23 mouse cellular contexts compared by ENCODE assay signal in genomic region chr12:54017949-54018348, GRCm38 (mm10).
"Had no signal": no experiment of that assay in that cellular context is flagged by ENCODE, and none has a peak within 500 bp of the region (broad histone marks: within the 10 kb centered on the region; RNA-seq: fewer than 3 reads in every experiment).

No protein-coding gene starts in this region.

- H3K27me3 ChIP-seq: heart, embryonic 13.5 days; heart, embryonic 15.5 days; hindbrain, embryonic 13.5 days; hindbrain, embryonic 15.5 days; limb, embryonic 12.5 days; liver, embryonic 13.5 days had no signal

- ATAC-seq: hindbrain, postnatal 0 days had no signal

- H3K9ac ChIP-seq: heart, embryonic 13.5 days; heart, embryonic 15.5 days; hindbrain, embryonic 13.5 days; hindbrain, embryonic 15.5 days; limb, embryonic 12.5 days; liver, embryonic 13.5 days had no signal

- H3K4me2 ChIP-seq: heart, embryonic 11.5 days; heart, embryonic 13.5 days; heart, embryonic 15.5 days; hindbrain, embryonic 13.5 days; hindbrain, embryonic 15.5 days; limb, embryonic 12.5 days; liver, embryonic 11.5 days; liver, embryonic 13.5 days had no signal

- H3K36me3 ChIP-seq: heart, embryonic 13.5 days; heart, embryonic 15.5 days; hindbrain, embryonic 13.5 days; hindbrain, embryonic 15.5 days; limb, embryonic 10.5 days; limb, embryonic 12.5 days; liver, embryonic 13.5 days had no signal

- H3K9me3 ChIP-seq: heart, embryonic 13.5 days; heart, embryonic 15.5 days; hindbrain, embryonic 13.5 days; hindbrain, embryonic 15.5 days; limb, embryonic 10.5 days; liver, embryonic 13.5 days had no signal

- H3K4me1 ChIP-seq: heart, embryonic 15.5 days; hindbrain, embryonic 13.5 days; hindbrain, embryonic 15.5 days; liver, embryonic 13.5 days had no signal

- DNase-seq: gastrocnemius, postnatal 14 days; gastrocnemius, postnatal 36 days; heart, adult 18-20 months; heart, postnatal 14 days; heart, postnatal 36 days; kidney, adult 11 months; kidney, adult 2 months; kidney, postnatal 10 days; kidney, postnatal 25 days; kidney, postnatal 4 days; liver; liver, embryonic 13.5 days had no signal

- H3K4me3 ChIP-seq: heart, embryonic 13.5 days; heart, embryonic 15.5 days; hindbrain, embryonic 13.5 days; hindbrain, embryonic 15.5 days; layer of hippocampus, adult 2 months; left cerebral cortex, adult 2 months; limb, embryonic 10.5 days; limb, embryonic 12.5 days; liver, embryonic 13.5 days had no signal

- H3K27ac ChIP-seq: heart, embryonic 13.5 days; heart, embryonic 15.5 days; hindbrain, embryonic 15.5 days; hindbrain, postnatal 0 days; layer of hippocampus, adult 2 months; left cerebral cortex, adult 2 months; limb, embryonic 10.5 days; limb, embryonic 12.5 days; liver, embryonic 13.5 days had no signal
